Mouse (Mus musculus): Measurements from ENCODE around the gene Dnajc1.

Gene Dnajc1

DNA sequence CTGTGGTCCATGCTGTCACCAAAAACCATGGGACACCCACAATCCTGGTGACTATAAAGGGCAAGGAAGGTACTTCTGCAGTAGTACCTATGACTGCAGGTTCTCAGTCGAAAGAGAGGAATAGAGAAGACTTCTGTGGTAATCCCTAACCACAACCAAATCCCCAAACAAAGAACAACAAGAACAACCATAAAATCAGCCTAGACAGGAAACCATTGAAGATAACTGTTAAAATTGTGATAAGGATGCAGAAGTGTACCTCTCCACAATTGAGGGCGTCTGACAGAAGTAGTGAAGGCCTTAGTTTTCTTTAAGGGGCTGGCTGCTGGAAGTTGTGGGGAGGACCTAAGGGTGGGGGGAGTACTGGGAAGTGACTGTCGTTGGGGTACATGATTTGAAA, 91.7 kb downstream of the Dnajc1 start:
- in situ Hi-C loops (cut with MboI) = no loop called here

DNA sequence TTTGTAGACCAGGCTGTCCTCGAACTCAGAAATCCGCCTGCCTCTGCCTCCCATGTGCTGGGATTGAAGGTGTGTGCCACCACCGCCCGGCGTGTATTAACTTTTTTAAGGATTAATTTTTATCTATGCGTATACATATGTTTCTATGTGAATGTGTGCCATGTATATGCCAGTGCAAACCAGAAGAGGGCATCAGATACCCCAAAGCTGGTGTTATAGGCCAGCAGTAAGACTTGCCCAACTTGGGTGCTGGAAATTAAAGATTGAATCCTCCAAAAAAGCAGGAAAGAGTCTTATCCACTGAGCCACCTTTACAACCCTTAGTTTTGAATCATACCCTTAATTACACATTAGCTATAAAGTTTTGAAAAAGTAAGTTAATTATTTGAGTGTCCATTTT, 107.5 kb downstream of the Dnajc1 start:
- in situ Hi-C loops (cut with MboI) = no loop called here

DNA sequence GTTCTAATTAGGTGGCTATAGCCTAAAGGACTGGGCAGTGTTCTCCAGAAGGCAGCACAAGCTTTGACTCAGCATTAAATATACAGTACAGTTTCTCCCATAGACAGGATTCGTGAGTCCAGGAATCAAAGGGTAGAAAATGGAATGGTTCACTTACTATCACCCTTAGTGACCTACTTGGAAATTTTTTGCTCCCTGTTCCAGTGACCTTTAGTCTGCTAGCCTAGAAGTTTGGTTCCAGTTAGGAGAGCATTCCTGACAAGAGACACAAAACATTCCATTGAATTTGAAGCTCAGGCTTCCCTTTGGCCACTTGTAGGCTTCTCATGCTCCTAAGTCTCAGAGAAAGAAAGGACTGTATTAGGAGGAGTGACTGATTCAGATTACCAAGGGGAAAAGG, 126.9 kb downstream of the Dnajc1 start:
- in situ Hi-C loops (cut with MboI) = no loop called here

DNA sequence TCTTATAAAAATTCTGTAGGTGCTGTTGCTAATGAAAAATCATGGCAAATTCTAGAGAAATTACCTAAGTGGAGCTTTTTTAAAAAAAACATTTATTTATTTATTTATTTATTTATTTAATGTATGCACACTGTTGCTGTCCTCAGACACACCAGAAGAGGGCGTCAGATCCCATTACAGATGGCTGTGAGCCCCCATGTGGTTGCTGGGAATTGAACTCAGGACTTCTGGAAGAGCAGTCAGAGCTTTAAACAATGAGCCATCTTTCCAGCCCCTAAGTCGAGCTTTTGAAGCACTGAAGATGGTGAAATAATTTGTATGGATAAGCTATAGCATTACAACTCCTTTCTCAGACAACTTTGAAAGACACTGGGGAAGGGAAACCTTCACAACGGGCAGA, 128.1 kb downstream of the Dnajc1 start:
- in situ Hi-C loops (cut with MboI) = no loop called here

DNA sequence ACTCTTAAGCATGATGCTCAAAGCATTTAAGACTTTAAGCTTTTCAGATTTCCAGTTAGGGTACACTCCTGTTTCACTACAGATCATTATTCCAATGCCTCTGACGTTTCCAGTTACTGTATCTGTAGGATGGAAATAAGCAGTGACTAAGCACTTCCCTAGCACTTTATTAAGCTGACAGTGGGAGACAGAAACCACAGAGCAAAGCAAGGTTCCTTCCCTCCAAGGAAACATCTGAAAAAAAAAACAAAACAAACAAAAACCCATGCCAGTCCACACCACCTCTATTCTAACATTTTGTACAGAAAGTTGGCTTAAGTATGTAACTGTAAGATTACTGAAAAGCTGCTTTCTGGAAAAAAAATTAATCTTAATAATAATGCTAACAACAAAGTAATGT, 130.3 kb downstream of the Dnajc1 start:
- in situ Hi-C loops (cut with MboI) = no loop called here

DNA sequence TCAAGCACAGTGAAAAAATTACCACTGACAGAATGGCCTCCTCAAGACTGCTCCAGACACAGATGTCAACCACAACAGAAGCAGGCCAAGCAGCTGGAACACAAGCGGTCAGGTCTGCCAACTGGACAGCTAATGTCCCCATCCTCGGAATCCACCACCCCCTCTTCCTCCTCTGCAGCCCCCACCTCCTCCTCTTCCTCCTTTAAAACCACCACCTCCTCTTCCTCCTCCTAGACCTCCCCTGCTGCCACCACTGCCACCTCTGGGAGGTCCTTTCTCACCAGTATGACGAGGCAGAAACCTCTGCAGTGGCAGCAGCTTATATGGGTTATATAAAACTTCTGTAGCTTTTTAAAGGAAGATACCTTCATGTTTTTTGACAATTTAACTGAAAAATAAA, 143.4 kb downstream of the Dnajc1 start:
- in situ Hi-C loops (cut with MboI) = no loop called here

DNA sequence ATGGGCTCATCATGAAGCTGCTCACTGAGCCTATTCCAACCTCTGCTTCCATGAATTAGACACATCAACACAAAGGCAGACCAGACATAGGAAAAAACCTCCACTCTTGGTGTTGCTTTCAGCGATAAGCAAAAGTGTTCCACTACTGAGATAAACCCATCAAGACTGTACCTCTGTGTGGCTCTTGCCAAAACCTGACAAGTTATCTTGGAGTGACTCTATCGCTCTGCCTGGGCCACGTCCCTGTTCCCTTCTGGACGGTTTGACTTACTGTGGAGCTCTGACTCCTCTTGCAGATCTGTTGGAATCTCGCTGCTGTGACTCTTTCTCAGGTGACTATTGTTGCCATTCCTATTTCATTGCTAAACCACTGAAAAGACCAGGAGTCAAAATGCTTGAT, 157.1 kb downstream of the Dnajc1 start:
- in situ Hi-C loops (cut with MboI) = no loop called here

DNA sequence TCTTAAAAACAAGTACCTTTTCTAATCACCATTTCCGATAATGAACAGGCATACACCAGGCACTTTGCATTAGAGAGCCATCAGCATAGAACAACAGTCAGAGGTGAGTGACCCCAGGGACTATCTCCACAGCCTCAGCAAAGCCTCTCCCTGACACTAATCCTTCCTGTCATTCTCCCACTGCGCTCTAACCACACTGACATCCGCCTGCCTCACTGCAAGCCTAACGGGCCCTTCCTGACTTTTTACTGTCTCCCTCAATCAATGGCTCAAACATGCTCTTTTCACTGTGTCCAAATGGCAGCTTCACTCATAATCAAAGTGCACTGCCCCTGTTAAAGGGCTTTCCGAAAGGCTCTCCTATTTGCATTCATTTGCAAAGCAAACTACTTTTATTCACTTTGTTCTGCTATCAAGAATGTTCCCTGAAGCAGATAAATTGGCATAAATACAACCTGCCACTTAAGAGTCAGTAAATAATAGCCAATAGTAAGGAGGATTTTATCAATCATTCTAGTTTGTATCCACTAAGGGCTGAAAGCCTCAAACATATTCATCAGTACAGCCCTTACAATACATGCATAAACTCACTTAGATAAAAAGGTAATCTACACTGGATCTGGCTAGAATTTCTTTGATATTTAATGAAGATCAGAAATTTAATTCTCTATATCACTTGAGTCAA, 159.6 kb downstream of the Dnajc1 start:
- in situ Hi-C loops (cut with MboI) = no loop called here

DNA sequence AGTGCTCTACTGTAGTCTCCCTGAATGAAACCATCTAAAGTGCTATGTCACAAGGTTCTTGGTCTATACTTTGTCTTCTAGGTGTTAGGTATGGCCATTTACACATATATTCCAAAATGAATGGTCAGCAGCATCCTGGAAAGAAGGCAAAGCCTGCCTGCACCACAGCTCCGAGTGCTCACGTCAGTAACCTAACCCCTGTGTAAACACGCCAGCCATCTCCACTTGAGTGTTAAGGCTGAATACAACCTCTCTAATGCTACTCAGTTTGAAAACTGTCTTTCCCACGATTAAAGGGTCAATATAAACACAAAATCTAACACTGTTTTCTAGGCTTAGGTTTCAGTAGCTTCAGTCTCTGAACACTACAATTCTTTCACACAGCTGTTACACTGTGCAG, 161.5 kb downstream of the Dnajc1 start:
- in situ Hi-C loops (cut with MboI) = no loop called here

DNA sequence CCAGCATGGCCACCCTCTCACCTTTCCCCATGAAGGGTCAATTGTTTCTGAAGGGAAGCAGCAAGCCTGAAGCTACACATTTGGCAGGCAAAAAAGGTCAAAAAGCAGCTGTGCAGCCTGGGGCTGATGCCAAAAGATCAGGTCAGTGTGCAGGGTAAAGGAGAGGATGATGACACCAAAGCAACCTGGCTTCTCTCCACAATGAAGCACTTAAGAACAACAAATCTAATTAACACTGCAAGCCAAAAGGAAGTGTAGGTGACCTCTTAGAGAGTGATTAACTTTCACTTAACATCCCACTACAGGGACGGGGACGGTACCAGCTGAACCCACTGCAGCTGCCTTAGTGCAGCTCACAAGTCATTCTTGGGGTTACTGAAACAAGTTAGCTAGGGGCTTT, 163.4 kb downstream of the Dnajc1 start:
- in situ Hi-C loops (cut with MboI) = no loop called here

DNA sequence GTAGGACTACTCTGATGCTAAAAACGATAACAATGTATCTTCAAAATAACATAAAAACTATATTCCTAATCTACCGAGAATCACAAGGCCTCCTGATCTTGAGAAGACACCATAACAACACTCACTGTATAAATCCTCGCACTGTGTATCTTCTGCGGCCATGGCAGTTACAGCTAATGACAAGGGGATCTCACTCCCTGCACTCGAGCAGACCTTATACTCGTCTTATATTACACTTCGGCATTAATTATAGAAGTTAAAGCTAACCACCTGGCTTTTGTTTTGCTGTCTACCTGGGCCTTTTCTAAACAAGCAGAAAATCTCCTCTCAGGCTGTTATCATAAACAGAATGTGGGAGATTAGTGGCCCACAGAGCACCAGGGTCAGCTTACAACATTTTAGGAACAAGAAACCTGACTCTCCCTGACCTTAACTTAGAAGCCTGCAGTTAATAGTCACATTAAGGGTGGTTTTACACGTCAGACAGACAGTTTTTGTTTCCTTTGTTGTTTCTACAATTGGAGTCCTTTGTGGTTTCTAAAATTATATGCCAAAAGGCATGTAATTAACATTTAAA, 164.1 kb downstream of the Dnajc1 start:
- in situ Hi-C loops (cut with MboI) = no loop called here

DNA sequence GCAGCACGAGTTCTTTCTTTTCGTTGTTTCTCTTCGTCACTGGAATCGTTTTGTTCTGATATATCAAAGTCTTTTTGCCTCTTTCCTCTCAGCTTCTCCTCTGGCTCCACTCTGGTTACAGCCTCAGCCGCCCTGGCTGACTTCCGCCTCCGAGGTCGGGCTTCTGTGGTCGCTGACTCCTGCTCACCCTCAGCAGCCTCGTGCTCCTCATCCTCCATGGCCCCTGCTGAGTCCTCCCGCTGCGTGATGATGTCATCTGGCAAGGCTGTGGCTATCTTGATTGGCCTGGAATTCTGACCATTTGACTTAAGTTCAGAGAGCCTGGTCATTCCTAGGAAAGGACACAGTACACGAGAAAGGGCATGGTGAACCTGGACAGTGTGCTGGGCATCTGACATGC, 173.1 kb downstream of the Dnajc1 start:
- in situ Hi-C loops (cut with MboI) = no loop called here

DNA sequence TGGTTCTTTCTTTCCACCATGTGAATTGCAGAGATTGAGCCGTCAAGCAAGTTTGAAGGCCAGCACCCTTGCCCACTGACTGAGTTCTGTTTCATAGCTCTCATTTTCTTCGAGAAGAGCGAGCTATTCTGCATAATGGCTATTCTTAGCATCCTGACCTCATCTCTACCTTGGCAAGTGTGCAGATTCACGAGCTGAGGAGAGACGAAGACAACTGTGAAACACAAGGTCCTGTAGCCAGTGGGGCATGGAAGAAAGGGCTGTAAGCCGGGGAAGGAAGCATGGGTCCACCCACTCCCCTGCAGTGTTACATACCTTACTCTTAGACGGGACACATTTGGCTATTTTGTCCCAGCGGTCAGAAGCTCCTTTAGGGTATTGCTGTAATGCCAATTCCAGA, 173.5 kb downstream of the Dnajc1 start:
- in situ Hi-C loops (cut with MboI) = no loop called here

DNA sequence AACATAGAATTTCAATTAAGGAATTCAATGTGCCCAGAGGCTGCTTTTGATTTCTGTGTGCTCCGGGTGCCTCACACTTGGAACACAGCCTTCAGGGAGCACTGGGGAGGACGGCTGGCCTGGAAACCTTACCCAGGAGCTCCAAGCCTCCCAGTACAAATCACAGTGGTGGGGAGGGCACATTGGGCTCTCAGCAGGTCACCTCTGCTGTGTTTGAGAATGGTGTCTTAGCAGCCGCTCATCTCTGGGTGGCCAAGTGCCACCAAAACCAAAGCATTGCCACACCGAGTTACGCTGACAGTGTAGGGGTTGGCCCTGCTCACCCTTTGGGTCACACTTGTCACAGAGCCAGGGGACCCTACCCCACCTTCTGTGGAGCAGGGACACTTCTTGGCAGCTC, 174.1 kb downstream of the Dnajc1 start:
- in situ Hi-C loops (cut with MboI) = no loop called here

DNA sequence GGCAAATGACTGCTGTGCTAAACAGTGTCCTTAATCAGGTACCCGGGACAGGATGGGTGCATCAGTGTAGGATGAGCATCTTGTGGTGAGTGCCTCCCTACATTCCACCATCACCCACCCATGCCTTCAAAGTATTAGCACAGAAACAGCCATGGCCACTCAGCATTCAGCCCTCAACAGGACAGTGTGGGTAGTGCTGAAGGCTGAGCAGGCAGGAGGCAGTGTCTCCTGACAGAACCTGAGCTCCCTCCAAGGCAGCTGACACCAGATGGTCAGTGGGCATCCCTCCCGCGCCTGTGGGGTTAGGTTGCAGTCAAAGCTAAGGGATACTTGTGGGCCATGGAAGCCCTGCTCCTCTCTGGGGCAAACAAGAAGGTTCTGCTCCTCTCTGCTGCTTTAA, 174.8 kb downstream of the Dnajc1 start:
- in situ Hi-C loops (cut with MboI) = no loop called here

DNA sequence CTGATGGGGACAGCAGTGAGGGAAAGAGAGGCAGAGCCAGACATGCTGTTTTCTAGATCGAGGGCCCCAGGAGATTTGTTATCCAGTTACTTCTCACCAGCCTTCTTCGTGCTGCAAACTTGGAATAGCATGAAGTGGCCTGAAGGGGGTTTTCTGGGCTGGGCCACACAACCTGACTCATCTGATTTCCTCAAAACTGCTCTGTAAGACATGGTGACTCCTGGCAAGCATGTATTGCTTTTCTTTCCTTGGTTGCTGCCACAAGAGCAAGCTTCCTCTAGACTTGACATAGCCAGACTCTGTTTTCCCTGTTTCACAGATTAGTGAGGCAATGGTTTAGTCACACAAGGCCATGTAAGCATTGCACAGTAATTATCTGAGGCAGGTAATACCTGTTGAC, 178.6 kb downstream of the Dnajc1 start:
- in situ Hi-C loops (cut with MboI) = no loop called here

DNA sequence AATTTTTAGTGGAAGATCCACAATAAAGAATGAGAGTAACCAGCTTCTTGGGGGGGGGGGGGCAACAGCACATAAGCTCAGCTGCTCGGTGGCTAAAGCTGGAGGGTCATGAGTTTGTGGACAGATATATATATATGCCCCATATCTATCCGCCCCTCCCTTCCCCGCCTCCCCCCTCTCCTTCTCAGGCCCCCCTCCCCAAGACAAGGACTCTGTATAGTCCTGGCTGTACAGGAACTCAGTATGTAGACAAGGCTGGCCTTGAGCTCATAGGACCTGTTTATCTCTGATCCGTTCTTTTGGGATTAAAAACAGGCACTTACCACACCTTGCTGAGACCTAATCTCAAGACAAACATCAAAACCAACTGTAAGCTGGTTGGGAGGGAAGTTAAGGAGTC, 182.7 kb downstream of the Dnajc1 start:
- in situ Hi-C loops (cut with MboI) = loop anchor here (10.0 kb wide), 1 partner anchor 185 kb away; no protein-coding TSS in a partner anchor

DNA sequence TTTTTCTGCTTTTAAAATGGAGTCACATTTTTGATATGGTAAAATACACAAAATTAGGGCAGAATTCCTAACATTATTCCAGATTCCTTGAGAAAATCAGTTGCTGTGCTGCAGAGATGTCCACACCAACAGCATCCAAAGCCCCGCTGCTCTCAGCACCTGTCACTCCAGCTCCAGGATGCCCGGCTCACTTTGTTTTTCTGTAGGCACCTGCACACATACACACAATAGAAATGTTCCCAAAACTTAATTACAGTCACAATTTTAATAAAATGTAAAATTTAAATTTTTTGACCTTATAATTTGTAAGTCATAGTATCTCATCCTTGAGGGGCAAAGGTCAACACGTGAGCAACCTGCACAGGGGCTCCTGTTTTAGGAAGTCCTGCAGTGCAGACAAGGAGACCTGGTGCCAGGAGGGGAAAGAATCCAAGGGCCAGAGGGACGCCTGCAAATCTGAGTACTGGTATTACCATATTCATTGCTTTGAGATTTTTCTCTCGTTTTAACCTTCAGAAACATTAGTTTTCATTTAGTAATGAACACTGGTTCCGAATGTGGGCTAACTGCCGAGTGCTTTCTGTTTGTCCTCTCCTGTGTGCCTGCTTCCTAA, 183.3 kb downstream of the Dnajc1 start:
- in situ Hi-C loops (cut with MboI) = loop anchor here (10.0 kb wide), 1 partner anchor 185 kb away; no protein-coding TSS in a partner anchor

DNA sequence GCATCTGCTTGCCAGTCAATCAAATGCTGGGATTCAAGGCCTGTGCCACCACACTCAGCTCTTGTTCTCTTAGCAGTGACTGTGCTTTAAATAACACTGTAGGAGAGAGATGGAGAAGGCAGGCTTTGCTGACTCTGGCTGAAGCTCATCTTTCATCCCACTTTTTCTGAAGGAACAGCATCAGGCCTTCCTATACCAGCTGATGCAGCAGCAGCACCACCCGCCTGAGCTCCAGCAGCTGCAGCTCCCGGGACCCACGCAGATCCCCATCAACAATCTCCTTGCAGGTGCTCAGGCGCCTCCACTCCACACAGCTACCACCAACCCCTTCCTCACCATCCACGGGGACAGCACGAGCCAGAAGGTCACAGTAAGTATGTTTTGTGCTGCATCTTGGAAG, 184.1 kb downstream of the Dnajc1 start:
- in situ Hi-C loops (cut with MboI) = loop anchor here (10.0 kb wide), 1 partner anchor 184 kb away; no protein-coding TSS in a partner anchor

DNA sequence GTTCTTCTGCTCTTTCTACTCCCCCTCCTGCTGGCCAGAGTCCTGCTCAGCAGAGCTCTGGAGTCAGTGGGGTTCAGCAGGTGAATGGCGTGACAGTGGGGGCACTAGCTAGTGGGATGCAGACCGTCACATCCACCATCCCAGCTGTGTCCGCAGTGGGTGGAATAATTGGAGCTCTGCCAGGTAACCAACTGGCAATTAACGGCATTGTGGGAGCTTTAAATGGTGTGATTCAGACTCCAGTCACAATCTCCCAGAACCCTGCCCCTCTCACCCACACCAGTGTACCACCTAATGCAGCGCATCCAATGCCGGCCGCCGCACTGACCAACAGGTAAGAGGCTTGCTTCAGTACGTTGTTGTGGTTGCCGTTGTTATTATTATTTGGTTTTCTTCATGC, 185.8 kb downstream of the Dnajc1 start:
- in situ Hi-C loops (cut with MboI) = loop anchor here (10.0 kb wide), 1 partner anchor 182 kb away; no protein-coding TSS in a partner anchor

DNA sequence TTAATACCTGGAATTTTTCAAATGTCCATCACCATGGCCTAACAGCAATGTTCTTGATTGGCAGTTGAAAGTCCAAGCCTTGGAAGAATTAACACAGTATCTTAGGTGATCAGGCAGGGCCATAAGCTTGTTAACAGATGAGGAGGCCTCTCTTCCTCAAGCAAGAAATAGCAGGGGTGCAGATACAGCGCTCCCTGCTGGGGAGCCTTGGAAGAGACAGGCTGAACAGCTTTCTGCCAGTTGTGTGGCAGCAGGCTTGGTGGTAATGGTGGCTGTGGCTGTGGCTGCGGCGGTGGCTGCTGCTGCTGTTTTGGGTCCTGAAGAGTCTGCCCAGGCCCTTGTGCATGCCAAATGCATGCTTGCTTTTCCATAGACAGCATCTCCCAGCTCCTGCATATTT, 187.5 kb downstream of the Dnajc1 start:
- in situ Hi-C loops (cut with MboI) = loop anchor here (10.0 kb wide), 1 partner anchor 180 kb away; no protein-coding TSS in a partner anchor

DNA sequence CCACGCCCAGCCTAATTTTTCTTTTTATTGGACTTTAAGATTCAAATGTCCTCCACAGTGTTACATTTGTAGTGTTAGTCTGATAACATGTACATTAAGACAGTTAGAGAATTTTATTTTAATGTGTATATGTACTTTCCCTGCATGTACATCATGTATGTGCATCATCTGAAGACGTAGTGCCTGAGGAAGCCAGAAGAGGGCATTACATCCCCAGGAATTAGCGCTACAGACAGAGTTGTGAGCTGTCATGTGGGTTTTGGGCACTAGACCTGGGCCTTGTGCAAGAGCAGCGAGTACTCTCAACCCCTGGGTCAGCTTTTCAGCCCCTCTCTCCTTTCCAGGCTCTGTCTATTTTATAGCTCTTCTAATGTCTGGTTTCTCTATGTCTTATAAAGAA, 189.7 kb downstream of the Dnajc1 start:
- in situ Hi-C loops (cut with MboI) = loop anchor here (10.0 kb wide), 1 partner anchor 178 kb away; no protein-coding TSS in a partner anchor

DNA sequence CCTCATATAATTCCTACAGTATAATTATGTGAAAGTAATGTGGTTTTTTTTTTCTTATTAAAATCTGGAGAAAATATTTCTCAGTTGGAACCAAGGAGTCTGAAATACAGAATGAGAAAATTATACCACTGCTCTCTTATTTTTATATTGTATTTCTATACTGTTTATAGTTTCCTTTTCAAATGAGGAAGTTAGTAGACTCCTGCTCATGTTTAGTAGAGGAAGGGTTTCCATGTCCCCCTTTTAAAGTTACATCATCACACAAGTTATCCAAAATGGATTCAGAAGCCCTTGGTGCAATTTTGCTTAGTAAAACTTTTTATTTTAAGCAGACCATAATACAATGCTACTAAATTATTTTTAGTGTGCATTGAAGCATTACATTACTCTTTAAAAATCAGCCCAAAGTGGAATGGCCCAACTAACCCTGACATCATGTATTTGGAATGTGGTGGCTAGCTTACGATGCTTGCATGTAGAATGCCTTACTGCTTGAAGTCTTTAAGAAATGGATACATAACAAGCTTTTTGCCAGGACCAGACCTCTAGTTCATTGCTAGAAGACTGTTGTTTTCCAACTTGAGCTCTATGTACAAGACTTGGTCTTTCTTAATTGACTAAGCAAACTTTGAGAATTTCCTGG, 190.7 kb downstream of the Dnajc1 start:
- in situ Hi-C loops (cut with MboI) = loop anchor here (10.0 kb wide), 1 partner anchor 177 kb away; no protein-coding TSS in a partner anchor
